Mouse (Mus musculus): ENCODE results near the gene Polr1c.
A peak's percentile ranks its signal among the peaks of the same experiment; 100 is the strongest.

Gene Polr1c

DNA sequence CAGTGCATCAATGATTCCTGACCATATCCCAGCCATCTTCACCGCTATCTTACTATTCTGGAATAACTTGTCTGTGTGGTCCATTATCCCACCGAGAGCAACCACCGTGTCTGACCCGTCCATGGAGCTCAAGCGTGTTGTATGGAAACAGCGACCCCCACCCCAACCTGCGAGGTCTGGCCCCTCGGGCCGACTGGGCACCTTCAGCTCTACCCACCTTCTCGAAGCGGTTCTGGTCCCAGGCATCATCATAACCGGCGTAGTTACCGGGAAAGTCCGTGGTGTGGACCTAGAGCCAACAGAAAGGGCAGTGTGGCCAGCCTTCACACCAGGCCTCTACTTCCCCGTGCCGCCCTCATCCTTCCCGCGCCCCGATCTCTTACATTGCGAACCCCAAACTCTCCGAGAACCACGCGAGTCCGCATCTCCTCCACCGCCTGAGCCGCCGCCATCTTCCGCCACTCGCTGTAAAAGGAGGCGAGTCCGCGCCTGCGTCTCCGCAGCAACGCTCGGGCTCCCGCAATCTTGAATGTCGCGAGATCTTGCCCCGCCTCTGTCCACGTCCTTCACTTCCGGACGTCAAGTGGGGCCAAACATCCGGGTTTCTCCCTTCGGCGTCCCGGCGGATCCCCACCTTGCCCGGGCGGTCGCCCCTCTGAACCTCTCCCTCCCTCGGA is at the start of gene Polr1c, which contains the start of gene Yipf3:
TSS of gene Polr1c (minus strand) at position 543 of the 677 bp plus-strand sequence.
TSS of gene Yipf3 (plus strand) at position 569 of the 677 bp plus-strand sequence.
- peak; percentile 95 for DNase-seq (ENCODE audit: low read depth, low spot score)

DNA sequence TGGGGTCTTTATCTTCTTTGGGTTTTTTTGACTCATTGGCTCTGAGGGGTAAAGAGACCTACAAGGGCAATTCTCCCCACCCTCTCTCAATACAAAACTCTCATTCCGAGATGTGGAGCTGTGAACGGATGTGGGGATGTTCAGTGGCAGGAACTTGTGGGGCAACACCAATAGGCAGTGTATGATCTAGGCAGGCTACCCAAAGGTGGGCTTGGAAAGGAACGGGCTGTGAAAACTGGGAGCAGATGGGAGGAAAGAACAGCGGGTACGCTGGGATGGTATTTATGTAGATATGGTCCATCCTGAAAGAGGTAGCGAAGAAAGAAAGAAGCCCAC is 49.1 kb upstream of the Polr1c start:
- no peak for DNase-seq (ENCODE audit: low read depth, low spot score)

- DNase-seq (ENCODE audit: low read depth, low spot score) = peak; percentile 36
These were observed 48.7 kb upstream of the Polr1c start for GRCm38 (mm10) chr17:46296601-46297000.

- no peak for DNase-seq (ENCODE audit: low read depth, low spot score)
These were observed 39.8 kb upstream of the Polr1c start for GRCm38 (mm10) chr17:46287678-46288095.

GRCm38 (mm10) chr17:46285407-46285806 is 37.6 kb upstream of the Polr1c start:
- no peak for DNase-seq (ENCODE audit: low read depth, low spot score)

GRCm38 (mm10) chr17:46284653-46285052 is 36.8 kb upstream of the Polr1c start:
- no peak for DNase-seq (ENCODE audit: low read depth, low spot score)

GRCm38 (mm10) chr17:46283911-46284310 is 36.1 kb upstream of the Polr1c start:
- no peak for DNase-seq (ENCODE audit: low read depth, low spot score)

- no peak for DNase-seq (ENCODE audit: low read depth, low spot score)
These were observed 35.3 kb upstream of the Polr1c start for GRCm38 (mm10) chr17:46283140-46283539.

- peak; percentile 91 for DNase-seq (ENCODE audit: low read depth, low spot score)
These were observed 34.7 kb upstream of the Polr1c start, which contains the start of gene Tjap1 for GRCm38 (mm10) chr17:46282483-46283123. Gene Tjap1, minus strand, starts transcription at chr17:46283026.

GRCm38 (mm10) chr17:46278011-46278765 is 30.3 kb upstream of the Polr1c start:
- DNase-seq (ENCODE audit: low read depth, low spot score) = no peak

- DNase-seq (ENCODE audit: low read depth, low spot score) = no peak
These were observed 29.7 kb upstream of the Polr1c start for GRCm38 (mm10) chr17:46277586-46277985.

- DNase-seq (ENCODE audit: low read depth, low spot score) = no peak
These were observed 27.7 kb upstream of the Polr1c start for GRCm38 (mm10) chr17:46275506-46275905.

- no peak for DNase-seq (ENCODE audit: low read depth, low spot score)
These were observed 27.2 kb upstream of the Polr1c start for GRCm38 (mm10) chr17:46275034-46275433.

DNA sequence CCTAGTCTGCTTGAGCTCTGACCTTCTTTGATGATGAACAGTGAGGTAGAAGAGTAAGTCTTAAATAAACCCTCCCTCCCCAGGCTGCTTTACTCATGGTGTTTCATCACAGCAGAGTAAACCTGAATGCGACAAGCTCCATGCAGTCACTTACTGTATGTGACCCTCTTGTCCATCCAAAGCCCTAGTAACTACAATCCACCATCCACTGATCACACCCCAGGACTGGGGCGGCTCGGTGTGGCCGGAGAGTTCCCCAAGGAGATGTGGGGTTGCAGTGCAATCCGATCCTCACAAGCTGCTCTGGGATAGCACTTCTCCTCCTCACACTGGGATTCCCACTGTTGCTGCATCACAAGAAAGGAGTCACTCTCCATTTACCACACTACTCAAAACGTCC is 26.6 kb upstream of the Polr1c start:
- no peak for DNase-seq (ENCODE audit: low read depth, low spot score)

- no peak for DNase-seq (ENCODE audit: low read depth, low spot score)
These were observed 26.0 kb upstream of the Polr1c start for GRCm38 (mm10) chr17:46273803-46274236.

- no peak for DNase-seq (ENCODE audit: low read depth, low spot score)
These were observed 24.8 kb upstream of the Polr1c start for GRCm38 (mm10) chr17:46272675-46273074.

GRCm38 (mm10) chr17:46272058-46272457 is 24.2 kb upstream of the Polr1c start:
- no peak for DNase-seq (ENCODE audit: low read depth, low spot score)

DNA sequence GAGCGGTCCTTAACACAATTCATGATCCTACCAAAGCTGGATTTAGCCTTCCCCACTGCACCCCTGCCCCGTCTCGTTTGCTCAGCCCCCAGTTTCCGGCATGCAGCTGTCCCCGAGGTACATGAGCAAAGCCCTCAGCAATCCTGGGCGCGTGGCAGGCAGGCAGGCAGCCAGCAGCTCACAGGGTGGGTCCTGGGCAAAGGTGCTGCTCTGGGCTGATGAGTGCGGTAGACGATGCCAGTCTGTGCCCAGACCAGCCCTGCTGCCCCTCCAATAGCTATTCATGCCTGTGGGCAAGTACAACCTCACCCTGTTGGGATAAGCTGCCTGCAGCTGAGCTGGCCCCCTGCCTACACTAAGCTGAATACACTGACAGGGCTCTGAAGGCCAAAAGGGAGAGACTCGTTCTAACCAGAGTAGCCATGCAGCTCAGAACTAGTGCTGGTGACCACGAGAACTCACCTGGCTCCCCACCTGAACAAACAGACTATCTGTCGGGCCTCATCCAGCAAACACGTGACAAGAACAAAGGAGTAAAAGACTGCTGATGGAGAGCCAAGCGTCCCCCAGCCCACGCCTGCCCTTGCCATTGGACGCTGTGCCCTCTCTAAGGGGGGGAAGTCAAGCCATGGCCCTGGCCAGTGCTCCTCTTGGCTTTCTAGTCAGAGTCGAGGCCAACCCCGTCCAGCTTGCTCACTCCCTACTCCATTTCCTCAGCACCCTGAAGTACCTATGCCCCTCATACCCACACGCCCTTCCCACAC is 22.1 kb upstream of the Polr1c start:
- no peak for DNase-seq (ENCODE audit: low read depth, low spot score)

DNA sequence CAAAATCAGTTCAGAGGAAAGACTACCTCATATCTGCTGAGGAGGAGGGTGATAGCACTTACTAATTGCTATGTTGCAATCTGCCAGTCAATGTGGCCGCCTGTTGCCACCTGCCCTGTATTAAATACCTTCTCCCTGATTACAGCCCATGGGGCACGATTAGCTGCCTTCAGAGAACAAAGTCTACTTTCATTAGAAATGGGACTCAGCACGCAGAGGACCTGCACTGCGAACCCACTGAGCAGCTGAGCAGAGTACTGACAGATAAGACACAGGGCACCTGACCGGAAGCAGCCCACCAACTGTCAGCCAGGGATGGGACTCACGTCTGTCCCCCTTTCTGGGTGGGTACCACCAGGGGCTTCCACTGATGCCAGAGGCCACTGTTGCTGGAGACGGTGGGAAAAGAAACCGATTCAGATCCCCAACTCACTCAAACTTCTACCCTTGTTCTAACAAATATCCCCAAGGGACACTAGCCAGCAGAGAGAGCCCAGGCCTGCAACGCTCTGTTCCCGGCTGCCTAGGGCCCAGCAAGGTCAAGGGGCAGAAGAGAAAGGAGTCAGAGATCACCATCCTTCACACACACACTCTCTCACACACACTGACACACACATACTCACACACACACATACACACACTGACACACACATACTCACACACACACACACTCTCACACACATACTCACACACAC is 20.3 kb upstream of the Polr1c start:
- DNase-seq (ENCODE audit: low read depth, low spot score) = no peak

- no peak for DNase-seq (ENCODE audit: low read depth, low spot score)
These were observed 19.7 kb upstream of the Polr1c start for GRCm38 (mm10) chr17:46267511-46267910.

GRCm38 (mm10) chr17:46266986-46267385 is 19.1 kb upstream of the Polr1c start:
- DNase-seq (ENCODE audit: low read depth, low spot score) = no peak

Measured in CD4-positive, CD25-positive, alpha-beta regulatory T cell, adult 2 months (primary cell).